Mouse (Mus musculus) CH12.LX (cell line): ENCODE measurements around the gene Bora. TPM values are rescaled to one million over a fixed set of nuclear protein-coding genes. Genes with fewer than 3 reads are reported as not detected.

ENCODE experiments used
- DNase-seq: peaks from one replicate; pipeline ENCODE4 v3.0.0-alpha.2; 2013; ENCODE audit errors: extremely low read depth
- H3K27ac ChIP-seq: 2 replicates; pipeline ENCODE4 v1.5.1; 2012; ENCODE audit warnings: low read depth, mild to moderate bottlenecking, control low read depth, moderate library complexity; ENCODE audit not compliant: insufficient read depth
- H3K27me3 ChIP-seq: replicated peaks from 2 replicates; pipeline ENCODE3; 2012; ENCODE audit warnings: inconsistent platforms
- H3K36me3 ChIP-seq, 2 experiments: replicated peaks in 1 of 2; 2 replicates each; pipeline versions ENCODE3 to v1.6.1; 2012; ENCODE audit warnings: inconsistent platforms in 1 of 2, low read length in 1 of 2, mild to moderate bottlenecking in 1 of 2, mixed read lengths in 1 of 2, moderate library complexity in 1 of 2; ENCODE audit not compliant: control insufficient read depth in 1 of 2, insufficient read depth in 1 of 2
- H3K4me1 ChIP-seq, 2 experiments: 2 replicates each; pipeline ENCODE4 v1.6.1; 2012; ENCODE audit warnings: inconsistent platforms in 1 of 2, moderate library complexity in 1 of 2; ENCODE audit not compliant: insufficient read depth in 2 of 2, control insufficient read depth in 1 of 2
- H3K4me2 ChIP-seq: 2 replicates; pipeline ENCODE4 v1.6.1; 2012; ENCODE audit warnings: low read depth, mild to moderate bottlenecking, control low read depth; ENCODE audit not compliant: poor library complexity, insufficient read depth, severe bottlenecking
- H3K4me3 ChIP-seq, 3 experiments: fragments of 150-350 bp in 1 of 3; sonication (generic) in 1 of 3; replicated peaks in 1 of 3; 2 replicates each; pipeline versions ENCODE3 to v1.5.1; 2011 to 2012; ENCODE audit warnings: low read depth in 2 of 3, low read length in 2 of 3, mild to moderate bottlenecking in 2 of 3, moderate library complexity in 2 of 3, control low read depth in 1 of 3, improper control_type of control experiment in 1 of 3, inconsistent platforms in 1 of 3, mixed read lengths in 1 of 3; ENCODE audit not compliant: poor library complexity in 1 of 3
- H3K79me2 ChIP-seq: replicated peaks from 2 replicates; pipeline ENCODE4 v1.6.1; 2012; ENCODE audit warnings: mild to moderate bottlenecking, moderate library complexity; ENCODE audit not compliant: control insufficient read depth, poor library complexity, insufficient read depth, severe bottlenecking; ENCODE audit errors: extremely low read depth
- H3K9ac ChIP-seq: 2 replicates; pipeline ENCODE4 v1.6.1; 2012; ENCODE audit warnings: low read depth, mild to moderate bottlenecking, control low read depth, moderate library complexity; ENCODE audit not compliant: insufficient read depth
- H3K9me3 ChIP-seq: replicated peaks from 2 replicates; pipeline ENCODE3; 2012; ENCODE audit warnings: low read length, inconsistent platforms, mixed read lengths
- CHD2 ChIP-seq: IDR thresholded peaks from 2 replicates; pipeline ENCODE4 v1.6.1; 2011; ENCODE audit warnings: low read length, improper control_type of control experiment
- CTCF ChIP-seq, 2 experiments: IDR thresholded peaks in 1 of 2; conservative IDR thresholded peaks in 1 of 2; 2 replicates each; pipeline ENCODE4 v1.5.1; 2011 to 2012; ENCODE audit warnings: low read depth in 2 of 2, low read length in 2 of 2, improper control_type of control experiment in 1 of 2, inconsistent platforms in 1 of 2, mild to moderate bottlenecking in 1 of 2, moderate library complexity in 1 of 2
- ELF1 ChIP-seq: IDR thresholded peaks from 2 replicates; pipeline ENCODE4 v1.6.1; 2014; ENCODE audit warnings: low read depth, mild to moderate bottlenecking, inconsistent platforms, low read length, improper control_type of control experiment
- EP300 ChIP-seq: IDR thresholded peaks from 2 replicates; pipeline ENCODE4 v1.6.1; 2011; ENCODE audit warnings: low read length, improper control_type of control experiment
- GABPA ChIP-seq: IDR thresholded peaks from 2 replicates; pipeline ENCODE4 v1.6.1; 2012; ENCODE audit warnings: low read depth, low read length, improper control_type of control experiment, inconsistent platforms; ENCODE audit not compliant: insufficient replicate concordance
- HCFC1 ChIP-seq: IDR thresholded peaks from 2 replicates; pipeline ENCODE4 v1.6.1; 2012; ENCODE audit warnings: low read depth, mild to moderate bottlenecking, inconsistent platforms, low read length, improper control_type of control experiment
- JUN ChIP-seq: IDR thresholded peaks from 2 replicates; pipeline ENCODE4 v1.6.1; 2011; ENCODE audit warnings: low read depth, mild to moderate bottlenecking, low read length, improper control_type of control experiment, moderate library complexity; ENCODE audit not compliant: insufficient read depth
- MAFK ChIP-seq: IDR thresholded peaks from 2 replicates; pipeline ENCODE4 v1.6.1; 2011; ENCODE audit warnings: low read length, improper control_type of control experiment; ENCODE audit not compliant: insufficient replicate concordance
- MEF2A ChIP-seq: IDR thresholded peaks from 2 replicates; pipeline ENCODE4 v1.6.1; 2014; ENCODE audit warnings: low read depth, mild to moderate bottlenecking, inconsistent platforms, low read length, improper control_type of control experiment, borderline replicate concordance
- RAD21 ChIP-seq: IDR thresholded peaks from 2 replicates; pipeline ENCODE4 v1.6.1; 2011; ENCODE audit warnings: low read depth, mild to moderate bottlenecking, low read length, improper control_type of control experiment, moderate library complexity
- SMC3 ChIP-seq: IDR thresholded peaks from 2 replicates; pipeline ENCODE4 v1.6.1; 2011; ENCODE audit warnings: low read depth, low read length, improper control_type of control experiment
- TBP ChIP-seq: conservative IDR thresholded peaks from 2 replicates; pipeline ENCODE4 v1.6.1; 2011; ENCODE audit warnings: low read depth, low read length, improper control_type of control experiment
- USF2 ChIP-seq: conservative IDR thresholded peaks from 2 replicates; pipeline ENCODE4 v1.6.1; 2011; ENCODE audit warnings: low read depth, low read length, improper control_type of control experiment
- ZKSCAN1 ChIP-seq: IDR thresholded peaks from 2 replicates; pipeline ENCODE4 v1.6.1; 2012; ENCODE audit warnings: low read depth, inconsistent platforms, low read length, improper control_type of control experiment, borderline replicate concordance
- ZNF384 ChIP-seq: IDR thresholded peaks from 2 replicates; pipeline ENCODE4 v1.6.1; 2012; ENCODE audit warnings: low read depth, low read length, improper control_type of control experiment, inconsistent platforms
- dilution Hi-C: fragments of 300-500 bp; cut with MboI; formaldehyde crosslinking; loops from 2 replicates; pipeline ENCODE4 v1.14.3; 2020; ENCODE audit warnings: low sequenced_read_pairs; ENCODE audit not compliant: extremely low pct_unique_long_range_greater_than_20kb, extremely low pct_ligation_motif_present
- in situ Hi-C: fragments of 300-500 bp; cut with MboI; formaldehyde crosslinking; loops from 3 replicates; pipeline ENCODE4 v1.14.3; 2019; ENCODE audit warnings: low sequenced_read_pairs, low pct_ligation_motif_present, low pct_unique_long_range_greater_than_20kb, mixed read lengths
- polyA plus RNA-seq: library from polyadenylated mRNA; unstranded; fragments of >175 nt; gene quantifications from 2 replicates; pipeline ENCODE4 v1.2.1, GENCODE M21; 2012; ENCODE audit warnings: low read depth; ENCODE audit not compliant: insufficient read length
- total RNA-seq, 2 experiments: library from RNA; depleted of rRNA; stranded (reverse); fragments of 300-350 nt in 1 of 2; fragments of >200 nt in 1 of 2; gene quantifications; 2 replicates each; pipeline ENCODE4 v1.2.3; 2012 to 2014

Gene Bora
- total and polyA plus RNA-seq, 3 experiments: 27.9 to 49.3 (median 44.7) TPM

GRCm38 (mm10) chr14:99019136-99019808 is 26.8 kb upstream of the Bora start:
- H3K36me3 ChIP-seq: no peaks in the 10 kb centered on the region
- DNase-seq: no peak
- in situ Hi-C loops: no loop called here
- no peaks in the 10 kb centered on the region for H3K9me3 ChIP-seq
- no peak overlapping the region for H3K9ac ChIP-seq
- dilution Hi-C loops: no loop called here
- no peaks in the 10 kb centered on the region for H3K4me1 ChIP-seq
- H3K27ac ChIP-seq: no peak overlapping the region
- no peak overlapping the region for H3K4me2 ChIP-seq
- H3K79me2 ChIP-seq: no peaks in the 10 kb centered on the region
- TF ChIP-seq JUN: no peak
- H3K27me3 ChIP-seq: no peaks in the 10 kb centered on the region
- no peak overlapping the region for H3K4me3 ChIP-seq

- DNase-seq: no peak
- no peaks in the 10 kb centered on the region for H3K4me1 ChIP-seq
- H3K9ac ChIP-seq: no peak overlapping the region; the same call in 1 of the 2 replicates
- no peaks in the 10 kb centered on the region for H3K27me3 ChIP-seq
- H3K27ac ChIP-seq: no peak overlapping the region
- H3K9me3 ChIP-seq: peaks cover 3% of the 10 kb centered on the region
- peak overlapping the region; percentile 64; the same call in 1 of the 2 replicates for H3K4me2 ChIP-seq
- in situ Hi-C loops: no loop called here
- peak overlapping the region in 2 of 3 experiments; percentile 3 to 18 for H3K4me3 ChIP-seq
- TF ChIP-seq CHD2: no peak
- TF ChIP-seq CTCF (conservative IDR thresholded peaks at IDR 0.05 in 1 of 2, IDR thresholded peaks at IDR 0.05 in 1 of 2; ENCODE audit: low read depth in 2 of 2, low read length in 2 of 2): peak in 1 of 2 experiments; percentile 63; a peak in 2 of 4 replicates
- no peak for TF ChIP-seq JUN
- peak; percentile 79 for TF ChIP-seq RAD21
- TF ChIP-seq TBP: no peak
- TF ChIP-seq SMC3: peak; percentile 34
- peak; percentile 72 for TF ChIP-seq ZNF384
- no peaks in the 10 kb centered on the region for H3K36me3 ChIP-seq
- dilution Hi-C loops: no loop called here
- no peaks in the 10 kb centered on the region for H3K79me2 ChIP-seq
Measured at GRCm38 (mm10) chr14:99022346-99023086, 23.5 kb upstream of the Bora start.

GRCm38 (mm10) chr14:99029987-99030386 is 16.0 kb upstream of the Bora start:
- Histone ChIP-seq H3K9me3 (peaks cover 3% of the 10 kb centered on the region), H3K36me3 (peaks cover 9 to 26% of the 10 kb centered on the region in 2 experiments), H3K4me2 (no peak overlapping the region), H3K4me1 (no peaks in the 10 kb centered on the region), H3K4me3 (no peak overlapping the region), H3K9ac (no peak overlapping the region), H3K27ac (no peak overlapping the region), H3K79me2 (no peaks in the 10 kb centered on the region; the same call in 1 of the 2 replicates), H3K27me3 (no peaks in the 10 kb centered on the region)
- DNase-seq: no peak
- no peak for TF ChIP-seq ZKSCAN1
- no peak for TF ChIP-seq ELF1
- no peak for TF ChIP-seq HCFC1
- TF ChIP-seq JUN: no peak
- TF ChIP-seq CHD2: no peak
- no peak for TF ChIP-seq MEF2A
- TF ChIP-seq GABPA: no peak
- TF ChIP-seq ZNF384: no peak
- no peak for TF ChIP-seq MAFK
- TF ChIP-seq EP300: no peak
- TF ChIP-seq USF2: no peak
- TF ChIP-seq CTCF (conservative IDR thresholded peaks at IDR 0.05 in 1 of 2, IDR thresholded peaks at IDR 0.05 in 1 of 2; ENCODE audit: low read depth in 2 of 2, low read length in 2 of 2): no peak
- in situ Hi-C loops: no loop called here
- dilution Hi-C loops: no loop called here
